ENCODE assay signal across 32 mouse cellular contexts in genomic region chr6:114664716-114665115, GRCm38 (mm10).
"Had no signal": no experiment of that assay in that cellular context is flagged by ENCODE, and none has a peak within 500 bp of the region (broad histone marks: within the 10 kb centered on the region; RNA-seq: fewer than 3 reads in every experiment).

No protein-coding gene starts in this region.

- ATAC-seq: hindbrain, embryonic 16.5 days; inflammation-experienced regulatory T-cells, adult 6 months; intestine, embryonic 15.5 days; intestine, embryonic 16.5 days; intestine, postnatal 0 days had no signal

- H3K27me3 ChIP-seq: heart, embryonic 13.5 days; heart, embryonic 15.5 days; hindbrain, embryonic 12.5 days; hindbrain, embryonic 13.5 days; hindbrain, embryonic 15.5 days; intestine, embryonic 15.5 days; kidney, embryonic 15.5 days had no signal

- H3K9ac ChIP-seq: heart, embryonic 13.5 days; heart, embryonic 15.5 days; hindbrain, embryonic 12.5 days; hindbrain, embryonic 13.5 days; hindbrain, embryonic 14.5 days; hindbrain, embryonic 15.5 days; intestine, embryonic 15.5 days; kidney, embryonic 15.5 days had no signal

- H3K27ac ChIP-seq: heart, embryonic 10.5 days; heart, embryonic 13.5 days; heart, embryonic 15.5 days; hindbrain, embryonic 10.5 days; hindbrain, embryonic 12.5 days; hindbrain, embryonic 13.5 days; hindbrain, embryonic 14.5 days; hindbrain, embryonic 15.5 days; intestine, embryonic 15.5 days; kidney, embryonic 15.5 days; kidney, postnatal 0 days; layer of hippocampus, adult 2 months; left cerebral cortex, adult 2 months had no signal

- H3K4me2 ChIP-seq: heart, embryonic 11.5 days; heart, embryonic 13.5 days; heart, embryonic 15.5 days; hindbrain, embryonic 12.5 days; hindbrain, embryonic 13.5 days; hindbrain, embryonic 14.5 days; hindbrain, embryonic 15.5 days; intestine, embryonic 15.5 days; kidney, embryonic 15.5 days had no signal

- H3K4me1 ChIP-seq: hindbrain, embryonic 10.5 days; hindbrain, embryonic 12.5 days; hindbrain, embryonic 13.5 days; hindbrain, embryonic 15.5 days; kidney, embryonic 15.5 days had no signal

- H3K4me3 ChIP-seq: heart, embryonic 10.5 days; heart, embryonic 13.5 days; heart, embryonic 15.5 days; hindbrain, embryonic 10.5 days; hindbrain, embryonic 12.5 days; hindbrain, embryonic 13.5 days; hindbrain, embryonic 15.5 days; intestine, embryonic 15.5 days; kidney, embryonic 15.5 days; layer of hippocampus, adult 2 months; left cerebral cortex, adult 2 months had no signal

- DNase-seq: heart, postnatal 10 days; heart, postnatal 4 days; kidney, adult 11 months; kidney, adult 18-20 months; kidney, adult 2 months; kidney, adult 8-10 months; kidney, adult 9 months; kidney, postnatal 10 days; kidney, postnatal 14 days; kidney, postnatal 25 days; kidney, postnatal 36 days; kidney, postnatal 4 days; layer of hippocampus, adult 9-11 months; layer of hippocampus, postnatal 36 days had no signal

- H3K9me3 ChIP-seq: heart, embryonic 10.5 days; heart, embryonic 13.5 days; heart, embryonic 15.5 days; hindbrain, embryonic 10.5 days; hindbrain, embryonic 12.5 days; hindbrain, embryonic 13.5 days; hindbrain, embryonic 15.5 days; intestine, embryonic 15.5 days; kidney, embryonic 15.5 days had no signal

- H3K36me3 ChIP-seq: heart, embryonic 10.5 days; heart, embryonic 13.5 days; heart, embryonic 15.5 days; hindbrain, embryonic 10.5 days; hindbrain, embryonic 12.5 days; hindbrain, embryonic 13.5 days; hindbrain, embryonic 15.5 days; intestine, embryonic 15.5 days; kidney, embryonic 15.5 days had no signal
